Mouse (Mus musculus) T-helper 1 cell (primary cell): Measurements from ENCODE around the gene Fbxo36.

ENCODE experiments used
- in situ Hi-C: fragments of 300-600 bp; cut with MboI, MseI; formaldehyde crosslinking; loops from one replicate; pipeline ENCODE4 v1.15.1; 2025; ENCODE audit warnings: high pct_unique_total_duplicates

Fbxo36 gene

GRCm38 (mm10) chr1:84839309-84840017, at the start of gene Fbxo36:
Gene Fbxo36 (plus strand): TSS chr1:84839841.
- in situ Hi-C loops: no loop called here

GRCm38 (mm10) chr1:84791393-84791792, 48.2 kb upstream of the Fbxo36 start:
- in situ Hi-C loops: no loop called here

GRCm38 (mm10) chr1:84795335-84795734, 44.3 kb upstream of the Fbxo36 start:
- in situ Hi-C loops: no loop called here

GRCm38 (mm10) chr1:84799166-84799565, 40.5 kb upstream of the Fbxo36 start:
- in situ Hi-C loops: no loop called here

- in situ Hi-C loops: no loop called here
Observed at GRCm38 (mm10) chr1:84803788-84804187, 35.9 kb upstream of the Fbxo36 start.

- in situ Hi-C loops: no loop called here
Observed at GRCm38 (mm10) chr1:84817596-84817995, 22.0 kb upstream of the Fbxo36 start.

- in situ Hi-C loops: no loop called here
Observed at GRCm38 (mm10) chr1:84825091-84825490, 14.6 kb upstream of the Fbxo36 start.

GRCm38 (mm10) chr1:84837523-84838145, 2.0 kb upstream of the Fbxo36 start:
- in situ Hi-C loops: no loop called here

GRCm38 (mm10) chr1:84838156-84838555, 1.5 kb upstream of the Fbxo36 start:
- in situ Hi-C loops: no loop called here

- in situ Hi-C loops: no loop called here
Observed at GRCm38 (mm10) chr1:84838621-84839151, 955 bp upstream of the Fbxo36 start.

- in situ Hi-C loops: no loop called here
Observed at GRCm38 (mm10) chr1:84840018-84840664, 500 bp downstream of the Fbxo36 start, which contains the start of gene Trip12. Gene Trip12 (minus strand): TSS chr1:84840516.

- in situ Hi-C loops: no loop called here
Observed at GRCm38 (mm10) chr1:84841061-84841460, 1.4 kb downstream of the Fbxo36 start.

- in situ Hi-C loops: no loop called here
Observed at GRCm38 (mm10) chr1:84843366-84843765, 3.7 kb downstream of the Fbxo36 start.

- in situ Hi-C loops: no loop called here
Observed at GRCm38 (mm10) chr1:84847698-84848097, 8.1 kb downstream of the Fbxo36 start.

GRCm38 (mm10) chr1:84848335-84848734, 8.7 kb downstream of the Fbxo36 start:
- in situ Hi-C loops: no loop called here

- in situ Hi-C loops: no loop called here
Observed at GRCm38 (mm10) chr1:84848801-84849455, 9.3 kb downstream of the Fbxo36 start.

GRCm38 (mm10) chr1:84849804-84850203, 10.2 kb downstream of the Fbxo36 start:
- in situ Hi-C loops: no loop called here

- in situ Hi-C loops: no loop called here
Observed at GRCm38 (mm10) chr1:84850471-84850870, 10.8 kb downstream of the Fbxo36 start.

- in situ Hi-C loops: no loop called here
Observed at GRCm38 (mm10) chr1:84851512-84852235, 12.0 kb downstream of the Fbxo36 start.

GRCm38 (mm10) chr1:84853721-84854120, 14.1 kb downstream of the Fbxo36 start:
- in situ Hi-C loops: no loop called here

GRCm38 (mm10) chr1:84854966-84855365, 15.3 kb downstream of the Fbxo36 start:
- in situ Hi-C loops: no loop called here
